Mouse (Mus musculus): ENCODE measurements around the gene Gm5737. TPM values are rescaled to one million over a fixed set of nuclear protein-coding genes. Genes with fewer than 3 reads are reported as not detected.

Gm5737 gene
- not detected in 2 replicates for polyA plus RNA-seq (2012; ENCODE audit: insufficient read depth, insufficient read length, missing spikeins)

- H3K4me1 ChIP-seq (ENCODE audit: control insufficient read depth, insufficient read depth, low read length) = no peaks in the 10 kb centered on the region
- no peak for TF ChIP-seq POLR2A (IDR thresholded peaks at IDR 0.05; ENCODE audit: borderline replicate concordance, low read depth, low read length)
- TF ChIP-seq CTCF (IDR thresholded peaks at IDR 0.05; ENCODE audit: low read depth, low read length) = no peak
- H3K27ac ChIP-seq (ENCODE audit: insufficient read depth, low read depth, low read length) = no peak within 1 kb of the TSS
- H3K4me3 ChIP-seq (ENCODE audit: insufficient read depth, low read length) = no peak within 1 kb of the TSS
Observed at GRCm38 (mm10) chr7:120811834-120812415, at the start of gene Gm5737. Gene Gm5737 (plus strand): TSS chr7:120812365.

GRCm38 (mm10) chr7:120767369-120767768, 44.8 kb upstream of the Gm5737 start:
- H3K4me1 ChIP-seq (ENCODE audit: control insufficient read depth, insufficient read depth, low read length) = no peaks in the 10 kb centered on the region
- H3K4me3 ChIP-seq (ENCODE audit: insufficient read depth, low read length) = no peak overlapping the region
- TF ChIP-seq POLR2A (IDR thresholded peaks at IDR 0.05; ENCODE audit: borderline replicate concordance, low read depth, low read length) = no peak
- no peak for TF ChIP-seq CTCF (IDR thresholded peaks at IDR 0.05; ENCODE audit: low read depth, low read length)
- H3K27ac ChIP-seq (ENCODE audit: insufficient read depth, low read depth, low read length) = no peak overlapping the region

- Histone ChIP-seq H3K4me1 (ENCODE audit: control insufficient read depth, insufficient read depth, low read length) (no peaks in the 10 kb centered on the region), H3K4me3 (ENCODE audit: insufficient read depth, low read length) (no peak overlapping the region), H3K27ac (ENCODE audit: insufficient read depth, low read depth, low read length) (no peak overlapping the region)
- TF ChIP-seq POLR2A (IDR thresholded peaks at IDR 0.05; ENCODE audit: borderline replicate concordance, low read depth, low read length) (no peak), CTCF (IDR thresholded peaks at IDR 0.05; ENCODE audit: low read depth, low read length) (no peak)
Observed at GRCm38 (mm10) chr7:120771389-120771788, 40.8 kb upstream of the Gm5737 start.

GRCm38 (mm10) chr7:120778012-120778411, 34.2 kb upstream of the Gm5737 start:
- Histone ChIP-seq H3K4me1 (ENCODE audit: control insufficient read depth, insufficient read depth, low read length) (no peaks in the 10 kb centered on the region), H3K27ac (ENCODE audit: insufficient read depth, low read depth, low read length) (no peak overlapping the region), H3K4me3 (ENCODE audit: insufficient read depth, low read length) (no peak overlapping the region)
- TF ChIP-seq POLR2A (IDR thresholded peaks at IDR 0.05; ENCODE audit: borderline replicate concordance, low read depth, low read length) (no peak), CTCF (IDR thresholded peaks at IDR 0.05; ENCODE audit: low read depth, low read length) (no peak)

- H3K4me1 ChIP-seq (ENCODE audit: control insufficient read depth, insufficient read depth, low read length) = no peaks in the 10 kb centered on the region
- no peak overlapping the region for H3K4me3 ChIP-seq (ENCODE audit: insufficient read depth, low read length)
- no peak for TF ChIP-seq CTCF (IDR thresholded peaks at IDR 0.05; ENCODE audit: low read depth, low read length)
- no peak for TF ChIP-seq POLR2A (IDR thresholded peaks at IDR 0.05; ENCODE audit: borderline replicate concordance, low read depth, low read length)
Observed at GRCm38 (mm10) chr7:120795544-120795943, 16.6 kb upstream of the Gm5737 start.

GRCm38 (mm10) chr7:120796369-120796768, 15.8 kb upstream of the Gm5737 start:
- no peaks in the 10 kb centered on the region for H3K4me1 ChIP-seq (ENCODE audit: control insufficient read depth, insufficient read depth, low read length)

More at GRCm38 (mm10) chr7:120795544-120795943, 16.6 kb upstream of the Gm5737 start:
- H3K27ac ChIP-seq (ENCODE audit: insufficient read depth, low read depth, low read length) = no peak overlapping the region

GRCm38 (mm10) chr7:120803268-120803667, 8.9 kb upstream of the Gm5737 start:
- H3K27ac ChIP-seq (ENCODE audit: insufficient read depth, low read depth, low read length) = no peak overlapping the region
- H3K4me1 ChIP-seq (ENCODE audit: control insufficient read depth, insufficient read depth, low read length) = no peaks in the 10 kb centered on the region
- TF ChIP-seq CTCF (IDR thresholded peaks at IDR 0.05; ENCODE audit: low read depth, low read length) = no peak
- no peak for TF ChIP-seq POLR2A (IDR thresholded peaks at IDR 0.05; ENCODE audit: borderline replicate concordance, low read depth, low read length)
- no peak overlapping the region for H3K4me3 ChIP-seq (ENCODE audit: insufficient read depth, low read length)

More at GRCm38 (mm10) chr7:120796369-120796768, 15.8 kb upstream of the Gm5737 start:
- Histone ChIP-seq H3K4me3 (ENCODE audit: insufficient read depth, low read length) (no peak overlapping the region), H3K27ac (ENCODE audit: insufficient read depth, low read depth, low read length) (no peak overlapping the region)
- TF ChIP-seq POLR2A (IDR thresholded peaks at IDR 0.05; ENCODE audit: borderline replicate concordance, low read depth, low read length) (no peak), CTCF (IDR thresholded peaks at IDR 0.05; ENCODE audit: low read depth, low read length) (no peak)

- Histone ChIP-seq H3K4me1 (ENCODE audit: control insufficient read depth, insufficient read depth, low read length) (no peaks in the 10 kb centered on the region), H3K4me3 (ENCODE audit: insufficient read depth, low read length) (no peak overlapping the region), H3K27ac (ENCODE audit: insufficient read depth, low read depth, low read length) (no peak overlapping the region)
- TF ChIP-seq CTCF (IDR thresholded peaks at IDR 0.05; ENCODE audit: low read depth, low read length) (no peak), POLR2A (IDR thresholded peaks at IDR 0.05; ENCODE audit: borderline replicate concordance, low read depth, low read length) (no peak)
Observed at GRCm38 (mm10) chr7:120809705-120810104, 2.5 kb upstream of the Gm5737 start.

- TF ChIP-seq CTCF (IDR thresholded peaks at IDR 0.05; ENCODE audit: low read depth, low read length) (no peak), POLR2A (IDR thresholded peaks at IDR 0.05; ENCODE audit: borderline replicate concordance, low read depth, low read length) (no peak)
- Histone ChIP-seq H3K27ac (ENCODE audit: insufficient read depth, low read depth, low read length) (no peak overlapping the region), H3K4me1 (ENCODE audit: control insufficient read depth, insufficient read depth, low read length) (no peaks in the 10 kb centered on the region), H3K4me3 (ENCODE audit: insufficient read depth, low read length) (no peak overlapping the region)
Observed at GRCm38 (mm10) chr7:120817552-120817951, 5.4 kb downstream of the Gm5737 start.

- no peaks in the 10 kb centered on the region for H3K4me1 ChIP-seq (ENCODE audit: control insufficient read depth, insufficient read depth, low read length)
- TF ChIP-seq POLR2A (IDR thresholded peaks at IDR 0.05; ENCODE audit: borderline replicate concordance, low read depth, low read length) (no peak), CTCF (IDR thresholded peaks at IDR 0.05; ENCODE audit: low read depth, low read length) (no peak)
- H3K27ac ChIP-seq (ENCODE audit: insufficient read depth, low read depth, low read length) = no peak overlapping the region
- no peak overlapping the region for H3K4me3 ChIP-seq (ENCODE audit: insufficient read depth, low read length)
Observed at GRCm38 (mm10) chr7:120819386-120819785, 7.2 kb downstream of the Gm5737 start.

Measured in bone marrow macrophage, adult 2 months (primary cell).